Mouse (Mus musculus): ENCODE data around the gene Rtl8a. TPM values are rescaled to one million over a fixed set of nuclear protein-coding genes. Genes with fewer than 3 reads are reported as not detected.
A peak's percentile ranks its signal among the peaks of the same experiment; 100 is the strongest.
"Not testable (repeated sequence)": the region's sequence is repeated elsewhere in the genome, so short reads cannot be mapped to it uniquely, and the experiment has no call there.

Rtl8a gene
- polyA plus RNA-seq, 1 experiment: 83.8 TPM

GRCm38 (mm10) chrX:53610571-53610970, 32.9 kb downstream of the Rtl8a start:
- TF ChIP-seq POLR2A (IDR thresholded peaks at IDR 0.05; ENCODE audit: insufficient read length, low read depth): no peak
- TF ChIP-seq TCF12 (IDR thresholded peaks at IDR 0.05; ENCODE audit: insufficient read depth, poor library complexity, severe bottlenecking): no peak
- no peak for TF ChIP-seq E2F4 (IDR thresholded peaks at IDR 0.05; ENCODE audit: insufficient read depth)
- TF ChIP-seq MAX (IDR thresholded peaks at IDR 0.05; ENCODE audit: low read depth): no peak
- TF ChIP-seq CEBPB (IDR thresholded peaks at IDR 0.05; ENCODE audit: insufficient read depth, poor library complexity, severe bottlenecking): no peak
- no peak for TF ChIP-seq SRF (IDR thresholded peaks at IDR 0.05; ENCODE audit: control insufficient read depth, insufficient read length, low read depth)
- no peak for TF ChIP-seq TCF3 (IDR thresholded peaks at IDR 0.05; ENCODE audit: insufficient read length, low read depth)
- no peak for TF ChIP-seq MYOG (IDR thresholded peaks at IDR 0.05; ENCODE audit: control insufficient read depth in 1 of 3, insufficient read depth in 1 of 3, insufficient read length in 2 of 3, low read depth in 2 of 3)
- TF ChIP-seq MYOD1 (IDR thresholded peaks at IDR 0.05; ENCODE audit: control insufficient read depth in 1 of 3, insufficient read length in 2 of 3, low read depth in 2 of 3): no peak
- TF ChIP-seq USF1 (IDR thresholded peaks at IDR 0.05; ENCODE audit: low read depth): no peak
- no peak for TF ChIP-seq REST (IDR thresholded peaks at IDR 0.05; ENCODE audit: insufficient read depth, insufficient read length)
- TF ChIP-seq POLR2AphosphoS2 (IDR thresholded peaks at IDR 0.05; ENCODE audit: insufficient read length, low read depth): no peak
- no peak overlapping the region for H3ac ChIP-seq (ENCODE audit: control insufficient read depth, insufficient read length)

GRCm38 (mm10) chrX:53608879-53609278, 34.6 kb downstream of the Rtl8a start, which contains the start of gene Gm14597:
Gene Gm14597 (minus strand): TSS chrX:53608979.
- H3K4me3 ChIP-seq; H3ac ChIP-seq (ENCODE audit: control insufficient read depth, insufficient read length); H3K27me3 ChIP-seq (ENCODE audit: control insufficient read depth, insufficient read depth, insufficient read length); H3K79me2 ChIP-seq (ENCODE audit: control insufficient read depth, insufficient read depth); H3K36me3 ChIP-seq (ENCODE audit: control insufficient read depth, insufficient read depth): not testable (repeated sequence)
- peak within 1 kb of the TSS; percentile 50 for H3K4me2 ChIP-seq (ENCODE audit: low read depth)

More at GRCm38 (mm10) chrX:53610571-53610970, 32.9 kb downstream of the Rtl8a start:
- no peaks in the 10 kb centered on the region for H3K79me2 ChIP-seq (ENCODE audit: control insufficient read depth, insufficient read depth)
- no peak overlapping the region for H3K4me3 ChIP-seq
- no peaks in the 10 kb centered on the region for H3K36me3 ChIP-seq (ENCODE audit: control insufficient read depth, insufficient read depth)
- H3K4me2 ChIP-seq (ENCODE audit: low read depth): no peak overlapping the region
- H3K27me3 ChIP-seq (ENCODE audit: control insufficient read depth, insufficient read depth, insufficient read length): no peaks in the 10 kb centered on the region

GRCm38 (mm10) chrX:53608122-53608813, 35.2 kb downstream of the Rtl8a start:
- no peaks in the 10 kb centered on the region for H3K27me3 ChIP-seq (ENCODE audit: control insufficient read depth, insufficient read depth, insufficient read length)
- H3K4me2 ChIP-seq (ENCODE audit: low read depth): peak overlapping the region; percentile 50
- TF ChIP-seq CEBPB (IDR thresholded peaks at IDR 0.05; ENCODE audit: insufficient read depth, poor library complexity, severe bottlenecking): no peak
- no peak for TF ChIP-seq MAX (IDR thresholded peaks at IDR 0.05; ENCODE audit: low read depth)
- TF ChIP-seq POLR2AphosphoS2 (IDR thresholded peaks at IDR 0.05; ENCODE audit: insufficient read length, low read depth): no peak
- no peak for TF ChIP-seq POLR2A (IDR thresholded peaks at IDR 0.05; ENCODE audit: insufficient read length, low read depth)
- TF ChIP-seq REST (IDR thresholded peaks at IDR 0.05; ENCODE audit: insufficient read depth, insufficient read length): no peak
- no peak for TF ChIP-seq TCF3 (IDR thresholded peaks at IDR 0.05; ENCODE audit: insufficient read length, low read depth)
- no peak for TF ChIP-seq TCF12 (IDR thresholded peaks at IDR 0.05; ENCODE audit: insufficient read depth, poor library complexity, severe bottlenecking)
- TF ChIP-seq USF1 (IDR thresholded peaks at IDR 0.05; ENCODE audit: low read depth): no peak
- TF ChIP-seq E2F4 (IDR thresholded peaks at IDR 0.05; ENCODE audit: insufficient read depth): no peak
- TF ChIP-seq SRF (IDR thresholded peaks at IDR 0.05; ENCODE audit: control insufficient read depth, insufficient read length, low read depth): no peak
- TF ChIP-seq MYOG (IDR thresholded peaks at IDR 0.05; ENCODE audit: control insufficient read depth in 1 of 3, insufficient read depth in 1 of 3, insufficient read length in 2 of 3, low read depth in 2 of 3): no peak
- no peak for TF ChIP-seq MYOD1 (IDR thresholded peaks at IDR 0.05; ENCODE audit: control insufficient read depth in 1 of 3, insufficient read length in 2 of 3, low read depth in 2 of 3)
- H3K36me3 ChIP-seq (ENCODE audit: control insufficient read depth, insufficient read depth): no peaks in the 10 kb centered on the region
- H3K4me3 ChIP-seq: no peak overlapping the region
- no peaks in the 10 kb centered on the region for H3K79me2 ChIP-seq (ENCODE audit: control insufficient read depth, insufficient read depth)
- no peak overlapping the region for H3ac ChIP-seq (ENCODE audit: control insufficient read depth, insufficient read length)

GRCm38 (mm10) chrX:53607242-53608121, 36.0 kb downstream of the Rtl8a start, which contains the start of gene Rtl8c:
Gene Rtl8c (plus strand): TSS chrX:53608032.
- Histone ChIP-seq H3K27me3 (ENCODE audit: control insufficient read depth, insufficient read depth, insufficient read length) (no peaks in the 10 kb centered on the region), H3K36me3 (ENCODE audit: control insufficient read depth, insufficient read depth) (no peaks in the 10 kb centered on the region), H3K4me3 (no peak within 1 kb of the TSS), H3ac (ENCODE audit: control insufficient read depth, insufficient read length) (no peak within 1 kb of the TSS), H3K4me2 (ENCODE audit: low read depth) (peak within 1 kb of the TSS; percentile 50), H3K79me2 (ENCODE audit: control insufficient read depth, insufficient read depth) (no peaks in the 10 kb centered on the region)
- no peak for TF ChIP-seq POLR2AphosphoS2 (IDR thresholded peaks at IDR 0.05; ENCODE audit: insufficient read length, low read depth)
- TF ChIP-seq MYOD1 (IDR thresholded peaks at IDR 0.05; ENCODE audit: control insufficient read depth in 1 of 3, insufficient read length in 2 of 3, low read depth in 2 of 3): no peak
- TF ChIP-seq MYOG (IDR thresholded peaks at IDR 0.05; ENCODE audit: control insufficient read depth in 1 of 3, insufficient read depth in 1 of 3, insufficient read length in 2 of 3, low read depth in 2 of 3): no peak
- TF ChIP-seq SRF (IDR thresholded peaks at IDR 0.05; ENCODE audit: control insufficient read depth, insufficient read length, low read depth): no peak
- TF ChIP-seq USF1 (IDR thresholded peaks at IDR 0.05; ENCODE audit: low read depth): no peak

- not testable (repeated sequence) for H3ac ChIP-seq (ENCODE audit: control insufficient read depth, insufficient read length); H3K27me3 ChIP-seq (ENCODE audit: control insufficient read depth, insufficient read depth, insufficient read length); H3K4me2 ChIP-seq (ENCODE audit: low read depth); H3K79me2 ChIP-seq (ENCODE audit: control insufficient read depth, insufficient read depth); H3K36me3 ChIP-seq (ENCODE audit: control insufficient read depth, insufficient read depth); H3K4me3 ChIP-seq
Measured at GRCm38 (mm10) chrX:53606176-53606575, 37.3 kb downstream of the Rtl8a start.

GRCm38 (mm10) chrX:53599993-53600392, 43.5 kb downstream of the Rtl8a start:
- not testable (repeated sequence) for H3K36me3 ChIP-seq (ENCODE audit: control insufficient read depth, insufficient read depth); H3K27me3 ChIP-seq (ENCODE audit: control insufficient read depth, insufficient read depth, insufficient read length); H3K4me3 ChIP-seq; H3ac ChIP-seq (ENCODE audit: control insufficient read depth, insufficient read length); H3K4me2 ChIP-seq (ENCODE audit: low read depth); H3K79me2 ChIP-seq (ENCODE audit: control insufficient read depth, insufficient read depth)
